Mouse (Mus musculus): ENCODE data around the gene Rtl3.

Gene Rtl3

DNA sequence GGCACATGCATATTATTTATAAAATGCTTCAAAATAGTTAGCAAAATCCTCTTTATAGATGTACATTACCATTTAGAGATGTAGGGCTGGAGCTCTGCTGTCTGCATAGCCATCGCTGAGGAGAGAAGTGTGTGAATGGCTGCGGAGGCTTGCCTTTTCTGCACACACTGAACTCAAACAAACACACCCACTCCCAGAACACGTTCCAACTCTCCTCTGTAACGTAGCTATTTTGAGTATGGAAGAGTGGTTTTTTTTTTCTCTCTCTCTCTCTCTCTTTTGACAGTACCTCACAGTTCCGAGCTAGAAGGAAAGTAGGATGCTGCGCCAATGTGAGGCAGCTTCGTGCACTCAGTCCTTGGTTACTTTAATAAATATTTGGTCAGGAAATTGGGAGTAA is at the start of gene Rtl3:
Rtl3 (minus strand) TSS at position 236 of the 400 bp plus-strand sequence.
- no peak for DNase-seq

- no peak for DNase-seq
Observed at GRCm38 (mm10) chrX:106872315-106872714, 31.9 kb upstream of the Rtl3 start.

DNA sequence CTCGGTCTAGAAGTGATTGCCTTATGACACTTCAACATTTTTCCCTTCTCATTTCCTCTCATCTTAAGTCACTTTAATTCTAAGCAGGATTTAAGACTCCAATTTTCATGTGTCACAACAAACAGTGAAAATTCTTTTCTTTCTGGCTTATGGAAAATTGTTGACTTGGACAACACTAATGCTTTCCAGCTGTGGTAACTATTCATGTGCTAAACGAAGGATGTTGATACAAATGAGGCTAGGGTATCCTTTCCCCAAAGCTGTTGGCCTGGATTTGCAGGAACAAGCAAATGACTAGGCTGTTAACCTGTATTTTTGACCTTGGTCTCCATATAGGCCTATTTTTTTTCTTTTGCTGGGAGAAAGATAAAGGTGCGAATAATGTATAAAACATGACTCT is 31.4 kb upstream of the Rtl3 start:
- no peak for DNase-seq

GRCm38 (mm10) chrX:106871426-106871825 is 31.0 kb upstream of the Rtl3 start:
- no peak for DNase-seq

DNA sequence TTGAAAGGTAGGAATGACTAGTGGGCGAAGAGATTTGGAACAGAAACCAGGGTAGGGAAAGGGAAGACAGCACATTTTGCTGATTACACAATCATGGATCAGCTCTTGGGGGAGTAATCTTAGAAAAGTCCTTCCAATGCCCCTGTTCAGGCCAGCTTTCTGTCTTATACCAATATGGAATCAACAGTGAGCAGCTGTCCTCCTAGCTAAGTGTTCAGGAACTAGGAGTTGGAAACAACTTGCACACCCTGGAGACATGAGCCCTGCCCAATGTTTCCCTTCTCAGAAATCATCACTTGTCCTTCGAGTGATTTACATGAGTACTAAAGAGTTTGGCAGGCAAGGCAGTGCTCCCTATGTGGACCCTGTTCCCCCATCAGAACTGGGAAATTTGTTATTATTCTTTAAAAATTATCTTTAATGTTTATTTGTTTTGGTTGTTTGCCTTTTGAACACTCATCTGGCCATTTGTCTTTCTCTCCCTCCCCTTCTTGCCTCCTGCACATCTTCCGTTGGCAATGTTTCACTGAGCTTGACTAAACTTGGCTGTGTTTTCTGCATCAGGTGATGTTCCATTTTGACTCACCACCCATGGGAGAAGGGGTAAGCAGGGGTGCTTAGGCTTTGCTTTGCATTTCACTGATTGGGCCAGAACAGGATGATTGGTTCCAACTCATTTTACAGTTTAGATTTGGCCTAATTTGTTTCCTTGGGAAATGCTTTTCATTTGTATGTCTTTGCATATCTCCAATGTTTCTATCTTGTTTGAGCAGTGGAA is 13.3 kb upstream of the Rtl3 start:
- no peak for DNase-seq

DNA sequence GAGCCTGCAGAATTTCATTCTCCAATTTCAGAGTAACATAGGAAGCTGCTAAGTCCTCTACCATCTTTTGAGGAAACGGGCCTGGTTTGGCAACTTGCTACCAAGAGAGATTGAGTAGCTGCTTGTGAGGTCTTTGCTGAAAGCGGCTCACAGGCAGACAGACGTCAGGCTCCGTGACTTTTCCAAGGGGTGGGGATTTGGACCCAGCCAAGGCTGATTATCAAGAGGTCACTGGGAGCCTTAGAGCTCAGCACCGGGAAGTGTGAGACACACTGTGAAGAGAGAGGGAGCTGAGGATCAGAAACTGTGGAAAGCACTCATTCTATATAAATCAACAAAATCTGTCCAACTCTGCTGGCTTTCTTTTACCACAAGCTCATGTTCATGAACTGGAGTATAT is 853 bp downstream of the Rtl3 start:
- DNase-seq = no peak

DNA sequence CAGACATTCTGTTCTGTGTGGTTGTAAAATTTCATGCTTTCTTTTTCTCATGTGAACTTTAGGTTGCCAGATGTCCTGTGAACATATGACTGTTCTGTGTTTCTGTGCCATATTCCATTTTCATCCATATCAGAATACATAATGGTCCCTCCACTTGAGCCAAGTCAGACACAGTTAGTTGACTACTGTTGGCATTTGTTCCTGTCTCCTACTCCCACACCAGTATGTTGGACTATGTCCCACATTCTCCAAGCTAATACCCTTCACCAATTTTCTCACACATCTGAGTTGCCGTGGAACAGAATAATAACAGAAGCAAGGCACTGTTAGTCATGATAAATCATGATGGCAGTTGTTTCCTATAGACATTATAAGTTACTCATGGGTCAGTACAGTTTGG is 9.9 kb downstream of the Rtl3 start:
- no peak for DNase-seq

DNA sequence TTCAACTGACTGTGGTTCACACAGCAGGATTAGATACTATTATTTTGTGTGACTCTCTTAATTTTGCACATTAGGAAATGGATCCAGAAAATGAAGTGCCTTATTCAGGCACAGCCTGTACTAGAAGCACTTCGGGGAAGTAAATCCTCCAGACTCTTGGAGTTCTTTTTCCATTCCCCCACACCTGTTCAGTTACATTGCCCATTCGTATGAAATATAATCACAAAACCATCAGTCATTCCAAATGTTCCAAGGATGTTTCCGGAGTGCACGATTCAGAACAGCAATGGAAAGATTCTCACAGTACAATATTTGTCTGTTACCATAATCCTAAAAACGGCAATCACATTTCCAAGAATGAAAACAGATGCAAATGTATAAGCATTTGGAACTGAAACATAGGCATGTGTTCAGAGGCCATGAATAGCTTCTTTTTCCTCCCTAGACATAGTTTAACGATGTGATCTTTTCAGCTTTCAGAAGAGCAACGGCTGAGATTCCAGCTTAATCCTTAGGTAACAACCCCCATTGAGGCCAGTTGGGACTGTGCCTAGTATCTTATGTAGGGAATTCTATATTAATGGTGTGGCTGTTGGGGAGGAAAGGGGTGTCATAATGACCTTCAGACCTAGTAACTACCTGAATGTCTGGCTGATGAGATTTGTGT is 30.8 kb downstream of the Rtl3 start:
- DNase-seq = no peak

DNA sequence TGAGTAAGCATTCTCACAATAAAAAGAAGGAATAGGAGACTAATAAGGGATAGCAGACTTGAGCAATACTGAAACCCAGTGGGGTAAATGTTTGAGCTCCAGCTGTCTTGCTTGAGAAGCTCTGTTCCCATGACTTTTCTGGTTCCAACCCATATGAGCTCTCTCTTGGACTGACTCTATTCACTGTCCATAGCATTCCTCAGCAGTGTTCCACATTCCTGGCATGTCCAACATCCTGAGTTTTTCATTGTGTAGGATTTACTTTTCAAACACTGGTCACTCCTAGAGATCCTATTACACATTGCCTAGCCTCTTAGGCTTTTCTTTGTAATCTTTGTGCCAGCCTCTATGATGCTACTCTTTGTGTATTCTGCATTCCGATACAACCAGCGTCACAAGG is 36.1 kb downstream of the Rtl3 start:
- DNase-seq = no peak

GRCm38 (mm10) chrX:106794686-106795085 is 45.8 kb downstream of the Rtl3 start:
- no peak for DNase-seq
